Mouse (Mus musculus) gastrocnemius, adult 2 months (tissue): ENCODE data around the gene Zfp217. TPM values are rescaled to one million over a fixed set of nuclear protein-coding genes. Genes with fewer than 3 reads are reported as not detected.

ENCODE experiments used
- DNase-seq: peaks from one replicate; pipeline ENCODE4 v3.0.0; 2022
- H3K27ac ChIP-seq: fragments of 200-600 bp; 2 replicates; pipeline ENCODE4 v1.8.1; 2022; ENCODE audit warnings: mild to moderate bottlenecking
- H3K4me3 ChIP-seq: fragments of 200-600 bp; 2 replicates; pipeline ENCODE4 v1.8.1; 2022; ENCODE audit warnings: mild to moderate bottlenecking, moderate library complexity
- CTCF ChIP-seq: fragments of 200-600 bp; IDR thresholded peaks from 2 replicates; pipeline ENCODE4 v1.8.1; 2022; ENCODE audit warnings: antibody characterized with exemption, mild to moderate bottlenecking, moderate library complexity
- intact Hi-C: fragments of 180-260 bp; cut with DNase I; formaldehyde crosslinking; loops from one replicate; pipeline ENCODE4 v1.15.1; 2025
- total RNA-seq, 2 experiments: library from RNA; stranded (reverse); gene quantifications; 2 replicates each; pipeline ENCODE4 v1.2.3; 2021

Gene Zfp217
- total RNA-seq, 2 experiments from 2014 or later = 5.6 to 8.1 TPM

GRCm38 (mm10) chr2:170177323-170177722 is 29.4 kb upstream of the Zfp217 start:
- TF ChIP-seq CTCF = no peak
- no peak for DNase-seq
- Histone ChIP-seq H3K27ac (no peak overlapping the region), H3K4me3 (peak overlapping the region; percentile 43)
- intact Hi-C loops = no loop called here

- no peak for DNase-seq
- TF ChIP-seq CTCF = no peak
- intact Hi-C loops = no loop called here
- Histone ChIP-seq H3K4me3 (no peak overlapping the region), H3K27ac (no peak overlapping the region)
Measured at GRCm38 (mm10) chr2:170176284-170176926, 28.5 kb upstream of the Zfp217 start.

- no peak for TF ChIP-seq CTCF
- no peak for DNase-seq
- intact Hi-C loops = no loop called here
- no peak overlapping the region for H3K4me3 ChIP-seq
- peak overlapping the region; percentile 40; the same call in 1 of the 2 replicates for H3K27ac ChIP-seq
Measured at GRCm38 (mm10) chr2:170175661-170176150, 27.8 kb upstream of the Zfp217 start.

- Histone ChIP-seq H3K27ac (peak overlapping the region; percentile 40; the same call in 1 of the 2 replicates), H3K4me3 (no peak overlapping the region)
- intact Hi-C loops = no loop called here
- no peak for TF ChIP-seq CTCF
- no peak for DNase-seq
Measured at GRCm38 (mm10) chr2:170175190-170175589, 27.3 kb upstream of the Zfp217 start.

GRCm38 (mm10) chr2:170169062-170169461 is 21.2 kb upstream of the Zfp217 start:
- no peak for TF ChIP-seq CTCF
- no peak overlapping the region for H3K27ac ChIP-seq
- intact Hi-C loops = no loop called here
- H3K4me3 ChIP-seq = no peak overlapping the region
- DNase-seq = no peak

GRCm38 (mm10) chr2:170165649-170166048 is 17.7 kb upstream of the Zfp217 start:
- Histone ChIP-seq H3K4me3 (no peak overlapping the region), H3K27ac (no peak overlapping the region)
- no peak for TF ChIP-seq CTCF
- no peak for DNase-seq
- intact Hi-C loops = no loop called here

GRCm38 (mm10) chr2:170163671-170164462 is 16.0 kb upstream of the Zfp217 start:
- DNase-seq = no peak
- intact Hi-C loops = no loop called here
- no peak for TF ChIP-seq CTCF
- no peak overlapping the region for H3K27ac ChIP-seq
- H3K4me3 ChIP-seq = no peak overlapping the region

- intact Hi-C loops = no loop called here
- peak overlapping the region; percentile 41; the same call in 1 of the 2 replicates for H3K27ac ChIP-seq
- no peak for DNase-seq
- no peak for TF ChIP-seq CTCF
- H3K4me3 ChIP-seq = peak overlapping the region; percentile 36
Measured at GRCm38 (mm10) chr2:170159795-170160568, 12.1 kb upstream of the Zfp217 start.

GRCm38 (mm10) chr2:170158987-170159386 is 11.1 kb upstream of the Zfp217 start:
- intact Hi-C loops = no loop called here
- no peak for TF ChIP-seq CTCF
- no peak for DNase-seq
- Histone ChIP-seq H3K4me3 (no peak overlapping the region), H3K27ac (no peak overlapping the region)

GRCm38 (mm10) chr2:170158251-170158650 is 10.3 kb upstream of the Zfp217 start:
- DNase-seq = peak; percentile 48
- Histone ChIP-seq H3K27ac (peak overlapping the region; percentile 31), H3K4me3 (no peak overlapping the region)
- TF ChIP-seq CTCF = no peak
- intact Hi-C loops = no loop called here

- Histone ChIP-seq H3K4me3 (no peak overlapping the region), H3K27ac (no peak overlapping the region)
- no peak for TF ChIP-seq CTCF
- DNase-seq = no peak
- intact Hi-C loops = no loop called here
Measured at GRCm38 (mm10) chr2:170157280-170158200, 9.6 kb upstream of the Zfp217 start.
